Mouse (Mus musculus) kidney, embryonic 14.5 days (tissue): ENCODE measurements at regions not wholly inside any gene's neighbourhood (a gene's known extent, or its start where the extent isn't known, plus 50 kb on each side); places are given as distances from the start of the nearest gene placed in this dataset.
A peak's percentile ranks its signal among the peaks of the same experiment; 100 is the strongest.

Experiments used
- ATAC-seq: fragments of 200-750 bp; cut with Nextera tagmentation; 2 replicates; pipeline ENCODE4 v1.8.0; 2017; ENCODE audit warnings: moderate number of reproducible peaks, mild to moderate bottlenecking, moderate TSS enrichment, moderate library complexity; ENCODE audit not compliant: low FRiP score, low TSS enrichment
- H3K27ac ChIP-seq: fragments of 300-500 bp; sonication (generic); 2 replicates; pipeline ENCODE4 v1.5.1; 2014; ENCODE audit warnings: low read depth, mild to moderate bottlenecking, low read length, moderate library complexity, mixed read lengths
- H3K27me3 ChIP-seq: fragments of 300-500 bp; sonication (generic); 2 replicates; pipeline ENCODE4 v1.6.1; 2014; ENCODE audit warnings: mild to moderate bottlenecking, low read length; ENCODE audit not compliant: control insufficient read depth, insufficient read depth
- H3K36me3 ChIP-seq: fragments of 300-500 bp; sonication (generic); 2 replicates; pipeline ENCODE4 v1.6.1; 2014; ENCODE audit warnings: low read length, mixed read lengths; ENCODE audit not compliant: control insufficient read depth, insufficient read depth
- H3K4me1 ChIP-seq: fragments of 300-500 bp; sonication (generic); 2 replicates; pipeline ENCODE4 v1.6.1; 2014; ENCODE audit warnings: low read length, mixed read lengths; ENCODE audit not compliant: control insufficient read depth, insufficient read depth
- H3K4me2 ChIP-seq: fragments of 300-500 bp; sonication (generic); replicated peaks from 2 replicates; pipeline ENCODE4 v1.6.1; 2014; ENCODE audit warnings: low read depth, mild to moderate bottlenecking, low read length
- H3K4me3 ChIP-seq: fragments of 300-500 bp; sonication (generic); 2 replicates; pipeline ENCODE4 v1.5.1; 2014; ENCODE audit warnings: mild to moderate bottlenecking, low read length
- H3K9ac ChIP-seq: fragments of 300-500 bp; sonication (generic); 2 replicates; pipeline ENCODE4 v1.6.1; 2014; ENCODE audit warnings: low read depth, mild to moderate bottlenecking, low read length, moderate library complexity
- H3K9me3 ChIP-seq: fragments of 300-500 bp; sonication (generic); 2 replicates; pipeline ENCODE4 v1.6.1; 2016; ENCODE audit warnings: low read length; ENCODE audit not compliant: control insufficient read depth
- WGBS: fragments of 180-500 bp; shearing (Covaris S2); extraction: QIAGEN DNeasy Blood & Tissue Kit; methylation state at CpG from one replicate; pipeline ENCODE4 v1.1.7; 2014; 5-methylcytosine and 5-hydroxymethylcytosine counted together

DNA sequence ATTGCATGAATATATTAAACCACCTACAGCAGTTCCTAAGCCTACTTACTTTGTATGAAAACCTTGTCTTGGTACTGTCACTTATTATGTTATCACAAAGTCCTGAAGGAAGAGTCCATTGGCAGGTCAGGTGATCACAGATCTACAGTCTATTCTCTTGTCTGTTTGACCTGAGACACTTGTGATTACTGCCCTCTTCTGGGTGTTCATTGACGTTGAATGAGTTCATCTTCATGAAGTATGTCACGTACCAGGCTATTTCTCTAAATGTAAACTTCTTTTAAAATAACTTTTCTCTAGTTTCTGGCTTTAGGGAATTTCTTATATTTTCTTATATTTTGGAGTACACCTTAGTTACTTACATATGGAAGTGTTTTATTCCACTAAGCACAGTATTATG, 688.5 kb upstream of the Fat3 start:
- no peaks in the 10 kb centered on the region for H3K27me3 ChIP-seq
- H3K27ac ChIP-seq, result no peak overlapping the region
- H3K4me2 ChIP-seq, result no peak overlapping the region
- no peaks in the 10 kb centered on the region for H3K9me3 ChIP-seq
- H3K36me3 ChIP-seq, result no peaks in the 10 kb centered on the region
- no peak overlapping the region for H3K9ac ChIP-seq
- no peak overlapping the region for H3K4me3 ChIP-seq
- no peak for ATAC-seq
- H3K4me1 ChIP-seq, result no peaks in the 10 kb centered on the region
- WGBS, result 76% methylated on average over 2 of the region's 2 CpGs

- no peak overlapping the region for H3K4me3 ChIP-seq
- H3K4me1 ChIP-seq, result no peaks in the 10 kb centered on the region
- H3K4me2 ChIP-seq, result no peak overlapping the region
- no peaks in the 10 kb centered on the region for H3K27me3 ChIP-seq
- no peaks in the 10 kb centered on the region for H3K9me3 ChIP-seq
- H3K9ac ChIP-seq, result no peak overlapping the region
- ATAC-seq, result no peak
- no peak overlapping the region for H3K27ac ChIP-seq
- no peaks in the 10 kb centered on the region for H3K36me3 ChIP-seq
- whole genome bisulfite sequencing, result 87% methylated on average over 1 of the region's 1 CpGs
Measured at GRCm38 (mm10) chr9:17168193-17168592, 667.1 kb upstream of the Fat3 start.

DNA sequence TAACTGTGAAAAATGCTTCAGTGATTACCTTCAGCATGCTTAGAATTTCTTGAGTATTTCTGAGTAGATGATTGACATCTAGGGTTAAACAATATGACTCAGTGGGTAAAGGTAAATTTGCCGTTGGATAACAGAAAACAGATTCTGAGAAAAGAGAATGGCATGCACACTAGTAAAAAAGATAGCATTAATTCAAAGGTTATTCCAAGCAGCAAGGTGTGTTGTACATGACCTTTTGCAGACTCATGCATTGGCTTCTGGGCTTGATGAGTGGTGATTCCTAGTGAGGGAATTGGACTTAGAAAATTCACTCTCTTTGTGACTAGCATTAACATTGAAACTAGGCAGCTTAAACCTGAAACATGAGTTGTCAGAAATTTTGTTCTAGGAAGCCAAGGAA, 665.2 kb upstream of the Fat3 start:
- 80% methylated on average over 1 of the region's 1 CpGs for WGBS
- Histone ChIP-seq H3K4me2 (no peak overlapping the region), H3K27ac (no peak overlapping the region), H3K9me3 (no peaks in the 10 kb centered on the region), H3K9ac (no peak overlapping the region), H3K36me3 (no peaks in the 10 kb centered on the region), H3K4me3 (no peak overlapping the region), H3K27me3 (no peaks in the 10 kb centered on the region), H3K4me1 (no peaks in the 10 kb centered on the region)
- ATAC-seq, result no peak

- Histone ChIP-seq H3K27ac (no peak overlapping the region), H3K4me1 (no peaks in the 10 kb centered on the region), H3K27me3 (no peaks in the 10 kb centered on the region), H3K4me2 (no peak overlapping the region), H3K9me3 (no peaks in the 10 kb centered on the region), H3K36me3 (no peaks in the 10 kb centered on the region), H3K4me3 (no peak overlapping the region), H3K9ac (no peak overlapping the region)
- no peak for ATAC-seq
- WGBS, result 48% methylated on average over 5 of the region's 5 CpGs
Measured at GRCm38 (mm10) chr9:17158481-17159366, 657.6 kb upstream of the Fat3 start.

- ATAC-seq, result 0 out of 2 replicates have a peak, but pooled peaks have one; percentile 43
- 80% methylated on average over 1 of the region's 1 CpGs for WGBS
- no peak overlapping the region for H3K4me3 ChIP-seq
- H3K4me2 ChIP-seq, result no peak overlapping the region
- no peak overlapping the region for H3K27ac ChIP-seq
- no peaks in the 10 kb centered on the region for H3K27me3 ChIP-seq
- no peak overlapping the region for H3K9ac ChIP-seq
- no peaks in the 10 kb centered on the region for H3K4me1 ChIP-seq
- no peaks in the 10 kb centered on the region for H3K9me3 ChIP-seq
- H3K36me3 ChIP-seq, result no peaks in the 10 kb centered on the region
Measured at GRCm38 (mm10) chr9:17152369-17152768, 651.3 kb upstream of the Fat3 start.

DNA sequence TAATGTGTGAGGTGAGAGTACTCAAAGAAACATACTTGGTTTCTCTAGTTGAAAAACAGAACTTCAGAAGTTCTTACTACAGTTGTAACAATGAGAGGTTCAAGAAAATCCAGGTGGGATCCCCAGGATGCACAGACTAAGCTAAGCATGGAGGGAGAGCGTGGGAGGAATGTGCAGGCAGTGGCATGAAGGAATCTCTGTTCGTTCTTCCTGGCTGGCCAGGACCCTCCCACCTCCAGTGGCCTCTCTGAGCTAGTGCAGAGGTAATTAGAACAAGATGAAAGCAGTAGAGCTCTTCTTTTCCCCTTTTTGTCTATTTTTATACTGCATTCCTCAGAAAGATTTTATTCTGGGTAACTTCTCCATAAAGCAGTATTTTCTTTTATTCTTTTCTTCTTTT, 648.3 kb upstream of the Fat3 start:
- no peaks in the 10 kb centered on the region for H3K9me3 ChIP-seq
- no peak overlapping the region for H3K9ac ChIP-seq
- H3K36me3 ChIP-seq, result no peaks in the 10 kb centered on the region
- no peak overlapping the region for H3K4me2 ChIP-seq
- H3K4me1 ChIP-seq, result no peaks in the 10 kb centered on the region
- ATAC-seq, result peak; percentile 87
- H3K27me3 ChIP-seq, result no peaks in the 10 kb centered on the region
- H3K4me3 ChIP-seq, result no peak overlapping the region
- 24% methylated on average over 2 of the region's 2 CpGs for WGBS
- H3K27ac ChIP-seq, result no peak overlapping the region
